Mouse (Mus musculus) heart, postnatal 14 days (tissue): Measurements from ENCODE around the gene Olfr1457. TPM values are rescaled to one million over a fixed set of nuclear protein-coding genes. Genes with fewer than 3 reads are reported as not detected.

Experiments
- DNase-seq, 2 experiments: peaks; one replicate each; pipeline ENCODE4 v3.0.0; 2021 to 2022
- intact Hi-C: fragments of 180-260 bp; cut with DNase I; formaldehyde crosslinking; loops from one replicate; pipeline ENCODE4 v1.15.1; 2025
- long read RNA-seq, 2 experiments: library from polyadenylated mRNA; stranded (forward); transcript quantifications; one replicate each; pipeline ENCODE4 v2.0.0; 2021
- total RNA-seq, 2 experiments: library from RNA; stranded (reverse); gene quantifications; 2 replicates each; pipeline ENCODE4 v1.2.3; 2021

Gene Olfr1457
- total RNA-seq: not detected
- long read RNA-seq, experiment 1: 0 reads
- long read RNA-seq, experiment 2: 0 reads

DNA sequence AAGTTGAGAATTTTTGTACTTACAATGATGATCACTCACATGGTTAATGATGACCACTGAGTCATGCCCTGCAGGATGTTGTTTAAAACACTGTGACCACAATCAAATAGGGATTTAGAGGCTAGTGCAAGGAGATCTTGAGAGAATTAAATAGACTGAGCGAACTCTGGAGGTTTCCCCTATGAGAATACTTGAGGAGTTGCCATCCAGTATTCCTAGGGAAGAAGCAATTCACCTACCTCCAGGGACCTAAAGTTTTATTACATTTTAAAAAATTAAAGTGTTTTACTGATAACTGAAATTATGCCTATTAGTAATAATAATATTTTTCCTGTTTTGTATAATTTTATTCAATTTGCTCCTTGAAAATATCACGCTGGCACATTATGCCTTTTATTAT is at the start of gene Olfr1457:
TSS of gene Olfr1457 (minus strand) at position 101 of the 400 bp plus-strand sequence.
- no peak for DNase-seq
- intact Hi-C loops: no loop called here

- DNase-seq: no peak
Observed at GRCm38 (mm10) chr19:13106675-13107074, 9.0 kb upstream of the Olfr1457 start, which contains the start of gene Olfr1458. TSS of gene Olfr1458 (minus strand) at chr19:13106775.

DNA sequence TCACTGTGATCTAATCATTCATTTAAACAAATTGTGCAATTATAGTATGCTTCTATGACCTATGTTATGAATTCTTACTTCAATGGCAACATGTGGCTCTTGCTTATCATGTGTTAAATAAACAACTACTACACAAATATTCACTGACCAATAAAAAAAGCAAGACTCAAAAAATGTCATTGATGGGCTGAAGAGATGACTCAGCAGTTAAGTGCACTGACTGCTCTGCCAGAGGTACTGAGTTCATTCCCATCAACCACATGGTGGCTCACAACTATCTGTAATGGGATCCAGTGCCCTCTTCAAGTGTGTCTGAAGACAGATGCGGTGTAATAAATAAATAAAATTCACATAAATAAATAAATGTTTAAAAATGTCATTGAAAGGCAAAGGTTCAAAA is 3.8 kb downstream of the Olfr1457 start:
- intact Hi-C loops: no loop called here
- no peak for DNase-seq

More at GRCm38 (mm10) chr19:13106675-13107074, 9.0 kb upstream of the Olfr1457 start, which contains the start of gene Olfr1458:
- intact Hi-C loops: no loop called here

GRCm38 (mm10) chr19:13060310-13060709 is 37.4 kb downstream of the Olfr1457 start, which contains the start of gene Olfr1454:
TSS of gene Olfr1454 (plus strand) at chr19:13060610.
- intact Hi-C loops: no loop called here
- no peak for DNase-seq

Other genes starting within 250 kb of the Olfr1457 start
- gene Olfr1444, start 240.6 kb downstream of the Olfr1457 start, total RNA-seq: not detected
- gene Olfr1445, start 214.0 kb downstream of the Olfr1457 start, total RNA-seq: not detected
- gene Olfr1446, start 204.4 kb downstream of the Olfr1457 start, total RNA-seq: not detected
- gene Olfr1447, start 194.1 kb downstream of the Olfr1457 start, total RNA-seq: not detected
- not detected for gene Olfr1448, start 173.5 kb downstream of the Olfr1457 start, total RNA-seq
- not detected for gene Olfr1449, start 167.1 kb downstream of the Olfr1457 start, total RNA-seq
- not detected for gene Olfr1450, start 147.6 kb downstream of the Olfr1457 start, total RNA-seq
- gene Olfr1451, start 102.9 kb downstream of the Olfr1457 start, total RNA-seq: not detected
- not detected for gene Olfr1453, start 69.6 kb downstream of the Olfr1457 start, total RNA-seq
- not detected for gene Olfr1454, start 37.3 kb downstream of the Olfr1457 start, total RNA-seq
- gene Olfr1458, start 8.9 kb upstream of the Olfr1457 start, total RNA-seq: not detected
- gene Olfr1459, start 51.7 kb upstream of the Olfr1457 start, total RNA-seq: under 1 TPM; 0.05 to 0.07 TPM
- not detected for gene Olfr1461, start 65.1 kb upstream of the Olfr1457 start, total RNA-seq
- gene Olfr1462, start 87.8 kb upstream of the Olfr1457 start, total RNA-seq: not detected
- not detected for gene Olfr1463, start 133.4 kb upstream of the Olfr1457 start, total RNA-seq
- not detected for gene Olfr1465, start 217.7 kb upstream of the Olfr1457 start, total RNA-seq
- not detected for gene Olfr1466, start 241.0 kb upstream of the Olfr1457 start, total RNA-seq